Mouse (Mus musculus): ENCODE results near the gene 1700012B09Rik.

DNA sequence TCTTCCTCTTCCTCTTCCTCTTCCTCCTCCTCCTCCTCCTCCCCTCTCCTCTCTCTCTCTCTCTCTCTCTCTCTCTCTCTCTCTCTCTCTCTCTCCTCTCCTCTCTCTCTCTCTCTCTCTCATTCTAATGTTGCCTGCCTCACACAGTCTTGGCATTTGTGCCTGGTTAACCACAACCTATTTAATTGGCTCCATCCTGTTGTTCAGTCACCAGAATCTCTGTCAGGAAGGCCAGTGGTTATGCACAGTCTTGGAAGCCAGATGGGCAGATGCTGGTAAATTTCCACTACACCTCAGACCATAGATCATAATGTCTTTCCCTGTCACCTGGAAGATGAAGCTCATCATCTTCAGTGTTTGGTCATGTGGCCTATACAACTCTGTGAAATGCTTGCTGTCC lies 11.6 kb downstream of the 1700012B09Rik start:
- TF ChIP-seq CTCF (conservative IDR thresholded peaks at IDR 0.05; ENCODE audit: insufficient read depth, insufficient read length, low read depth, low read length) (no peak), POLR2A (IDR thresholded peaks at IDR 0.05; ENCODE audit: low read depth, low read length) (no peak)
